Mouse (Mus musculus) forebrain, embryonic 16.5 days (tissue): ENCODE results near the gene Ppp1r12b. TPM values are rescaled to one million over a fixed set of nuclear protein-coding genes. Genes with fewer than 3 reads are reported as not detected.

Source experiments
- ATAC-seq: fragments of 200-750 bp; cut with Nextera tagmentation; 2 replicates; pipeline ENCODE4 v1.8.0; 2017; ENCODE audit warnings: mild to moderate bottlenecking, moderate library complexity
- H3K27ac ChIP-seq: fragments of 300-500 bp; sonication (generic); 2 replicates; pipeline ENCODE4 v1.5.1; 2014; ENCODE audit warnings: low read length, control low read depth
- H3K27me3 ChIP-seq: fragments of 300-500 bp; sonication (generic); replicated peaks from 2 replicates; pipeline ENCODE4 v1.6.1; 2014; ENCODE audit warnings: low read length; ENCODE audit not compliant: control insufficient read depth, insufficient read depth
- H3K36me3 ChIP-seq: fragments of 300-500 bp; sonication (generic); 2 replicates; pipeline ENCODE4 v1.6.1; 2014; ENCODE audit not compliant: control insufficient read depth, insufficient read depth
- H3K4me1 ChIP-seq: fragments of 300-500 bp; sonication (generic); replicated peaks from 2 replicates; pipeline ENCODE4 v1.6.1; 2014; ENCODE audit warnings: low read length; ENCODE audit not compliant: control insufficient read depth, insufficient read depth
- H3K4me2 ChIP-seq: fragments of 300-500 bp; sonication (generic); 2 replicates; pipeline ENCODE4 v1.6.1; 2014; ENCODE audit warnings: mild to moderate bottlenecking, low read length, control low read depth
- H3K4me3 ChIP-seq: fragments of 300-500 bp; sonication (generic); replicated peaks from 2 replicates; pipeline ENCODE4 v1.5.1; 2014; ENCODE audit warnings: mild to moderate bottlenecking, low read length, control low read depth
- H3K9ac ChIP-seq: fragments of 300-500 bp; sonication (generic); replicated peaks from 2 replicates; pipeline ENCODE4 v1.6.1; 2014; ENCODE audit warnings: low read depth, low read length, control low read depth
- H3K9me3 ChIP-seq: fragments of 300-500 bp; sonication (generic); 2 replicates; pipeline ENCODE4 v1.6.1; 2016; ENCODE audit warnings: low read length; ENCODE audit not compliant: control insufficient read depth
- WGBS: fragments of 180-500 bp; shearing (Covaris S2); extraction: QIAGEN DNeasy Blood & Tissue Kit; methylation state at CpG from one replicate; pipeline ENCODE4 v1.1.7; 2014; 5-methylcytosine and 5-hydroxymethylcytosine counted together
- polyA plus RNA-seq: library from polyadenylated mRNA; unstranded; fragments of >200 nt; fragmentation: Nextera tagmentation; extraction: Ambion mirVana; gene quantifications from 2 replicates; pipeline ENCODE4 v1.2.1, GENCODE M21; 2015

Ppp1r12b gene
- polyA plus RNA-seq, 1 experiment from 2014 or later: 17.5 TPM

- 84% methylated on average over 6 of the region's 6 CpGs for WGBS
- peaks cover 3% of the 10 kb centered on the region; the same call in 1 of the 2 replicates for H3K36me3 ChIP-seq
These were observed 83.1 kb downstream of the Ppp1r12b start for GRCm38 (mm10) chr1:134872678-134873077.

GRCm38 (mm10) chr1:134866426-134866825, 89.3 kb downstream of the Ppp1r12b start:
- peak overlapping the region; percentile 2; the same call in 1 of the 2 replicates for H3K4me2 ChIP-seq
- H3K36me3 ChIP-seq: no peaks in the 10 kb centered on the region
- no peaks in the 10 kb centered on the region for H3K27me3 ChIP-seq
- ATAC-seq: peak; percentile 69; the same call in 1 of the 2 replicates
- peak overlapping the region; percentile 74 for H3K27ac ChIP-seq
- no peaks in the 10 kb centered on the region; the same call in 1 of the 2 replicates for H3K4me1 ChIP-seq
- no peak overlapping the region for H3K9ac ChIP-seq
- peak overlapping the region; percentile 10 for H3K4me3 ChIP-seq
- no peaks in the 10 kb centered on the region for H3K9me3 ChIP-seq
- WGBS: 64% methylated on average over 2 of the region's 2 CpGs

More at GRCm38 (mm10) chr1:134872678-134873077, 83.1 kb downstream of the Ppp1r12b start:
- H3K27ac ChIP-seq: no peak overlapping the region
- H3K4me3 ChIP-seq: no peak overlapping the region
- H3K9me3 ChIP-seq: no peaks in the 10 kb centered on the region
- H3K4me2 ChIP-seq: no peak overlapping the region
- no peak for ATAC-seq
- H3K27me3 ChIP-seq: no peaks in the 10 kb centered on the region
- H3K9ac ChIP-seq: no peak overlapping the region
- H3K4me1 ChIP-seq: no peaks in the 10 kb centered on the region

GRCm38 (mm10) chr1:134865552-134865951, 90.2 kb downstream of the Ppp1r12b start:
- no peak overlapping the region for H3K9ac ChIP-seq
- no peaks in the 10 kb centered on the region for H3K36me3 ChIP-seq
- ATAC-seq: no peak
- peak overlapping the region; percentile 15 for H3K4me3 ChIP-seq
- H3K9me3 ChIP-seq: no peaks in the 10 kb centered on the region
- peak overlapping the region; percentile 2 for H3K4me2 ChIP-seq
- H3K27me3 ChIP-seq: no peaks in the 10 kb centered on the region
- H3K27ac ChIP-seq: 0 out of 2 replicates have a peak overlapping the region, but pooled peaks have one; percentile 74
- peaks cover 7% of the 10 kb centered on the region for H3K4me1 ChIP-seq
- 61% methylated on average over 6 of the region's 6 CpGs for WGBS

GRCm38 (mm10) chr1:134860538-134860937, 95.2 kb downstream of the Ppp1r12b start:
- no peak overlapping the region for H3K4me2 ChIP-seq
- peaks cover 12% of the 10 kb centered on the region for H3K4me1 ChIP-seq
- peak; percentile 76 for ATAC-seq
- H3K27me3 ChIP-seq: no peaks in the 10 kb centered on the region
- WGBS: 5% methylated on average over 2 of the region's 2 CpGs
- H3K27ac ChIP-seq: no peak overlapping the region
- no peaks in the 10 kb centered on the region for H3K9me3 ChIP-seq
- H3K36me3 ChIP-seq: no peaks in the 10 kb centered on the region
- no peak overlapping the region for H3K9ac ChIP-seq
- no peak overlapping the region for H3K4me3 ChIP-seq

GRCm38 (mm10) chr1:134858344-134859053, 97.2 kb downstream of the Ppp1r12b start:
- no peak for ATAC-seq
- Histone ChIP-seq H3K4me3 (no peak overlapping the region), H3K36me3 (no peaks in the 10 kb centered on the region), H3K9me3 (no peaks in the 10 kb centered on the region), H3K27me3 (no peaks in the 10 kb centered on the region), H3K27ac (no peak overlapping the region), H3K4me1 (peaks cover 12% of the 10 kb centered on the region), H3K9ac (no peak overlapping the region), H3K4me2 (no peak overlapping the region)
- WGBS: 59% methylated on average over 3 of the region's 3 CpGs

- Histone ChIP-seq H3K4me3 (no peak overlapping the region), H3K27ac (no peak overlapping the region), H3K9me3 (no peaks in the 10 kb centered on the region), H3K4me2 (no peak overlapping the region), H3K36me3 (no peaks in the 10 kb centered on the region), H3K9ac (no peak overlapping the region), H3K27me3 (no peaks in the 10 kb centered on the region), H3K4me1 (no peaks in the 10 kb centered on the region)
- peak; percentile 47; the same call in 1 of the 2 replicates for ATAC-seq
- 78% methylated on average over 1 of the region's 1 CpGs for WGBS
These were observed 101.3 kb downstream of the Ppp1r12b start for GRCm38 (mm10) chr1:134854325-134854982.

- Histone ChIP-seq H3K4me1 (no peaks in the 10 kb centered on the region), H3K9ac (no peak overlapping the region), H3K27ac (no peak overlapping the region), H3K27me3 (no peaks in the 10 kb centered on the region), H3K4me3 (no peak overlapping the region), H3K4me2 (no peak overlapping the region), H3K36me3 (no peaks in the 10 kb centered on the region), H3K9me3 (no peaks in the 10 kb centered on the region)
- 94% methylated on average over 3 of the region's 3 CpGs for WGBS
- no peak for ATAC-seq
These were observed 102.9 kb downstream of the Ppp1r12b start for GRCm38 (mm10) chr1:134852797-134853196.

GRCm38 (mm10) chr1:134851211-134851610, 104.5 kb downstream of the Ppp1r12b start:
- H3K36me3 ChIP-seq: no peaks in the 10 kb centered on the region
- no peak overlapping the region for H3K27ac ChIP-seq
- H3K27me3 ChIP-seq: no peaks in the 10 kb centered on the region
- H3K4me3 ChIP-seq: no peak overlapping the region
- 89% methylated on average over 5 of the region's 5 CpGs for WGBS
- H3K4me2 ChIP-seq: no peak overlapping the region
- no peak overlapping the region for H3K9ac ChIP-seq
- no peaks in the 10 kb centered on the region for H3K4me1 ChIP-seq
- ATAC-seq: no peak
- no peaks in the 10 kb centered on the region for H3K9me3 ChIP-seq

- no peak overlapping the region for H3K4me2 ChIP-seq
- no peak overlapping the region for H3K4me3 ChIP-seq
- no peaks in the 10 kb centered on the region for H3K36me3 ChIP-seq
- H3K4me1 ChIP-seq: no peaks in the 10 kb centered on the region
- 92% methylated on average over 3 of the region's 3 CpGs for WGBS
- H3K9ac ChIP-seq: no peak overlapping the region
- no peaks in the 10 kb centered on the region for H3K27me3 ChIP-seq
- no peaks in the 10 kb centered on the region for H3K9me3 ChIP-seq
- no peak for ATAC-seq
- no peak overlapping the region for H3K27ac ChIP-seq
These were observed 105.4 kb downstream of the Ppp1r12b start for GRCm38 (mm10) chr1:134850361-134850760.
